Mouse (Mus musculus): ENCODE results near the gene Cercam. TPM values are rescaled to one million over a fixed set of nuclear protein-coding genes. Genes with fewer than 3 reads are reported as not detected.

The Cercam gene
- polyA plus RNA-seq, 1 experiment from 2014 or later: 14.1 TPM

DNA sequence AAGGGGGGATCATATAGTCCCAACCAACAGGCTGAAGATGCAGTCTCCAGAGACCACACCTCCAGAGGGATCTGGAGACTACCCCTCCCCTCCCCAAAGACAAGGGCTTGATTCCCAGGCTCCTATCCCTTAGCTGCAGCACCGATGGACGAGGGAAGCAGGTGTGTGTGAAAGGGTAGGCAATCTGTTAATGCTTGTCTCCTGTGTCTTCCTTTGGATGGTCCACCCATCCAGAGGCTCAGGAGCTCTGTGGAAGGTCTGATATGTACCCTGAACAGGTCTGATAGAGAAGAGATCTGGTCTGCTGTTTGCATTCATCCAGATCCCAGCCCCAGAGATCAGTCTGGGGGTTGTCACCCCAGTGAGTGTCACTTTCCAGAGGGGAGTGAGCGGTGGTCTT, 22.1 kb upstream of the Cercam start:
- no peak for ATAC-seq (replicated peaks; ENCODE audit: low FRiP score)
- H3K4me3 ChIP-seq (ENCODE audit: low read depth, low read length): no peak overlapping the region
- H3K36me3 ChIP-seq (ENCODE audit: control insufficient read depth, insufficient read depth, low read length): no peaks in the 10 kb centered on the region
- WGBS: 25% methylated on average over 3 of the region's 3 CpGs
- no peak overlapping the region for H3K27ac ChIP-seq (ENCODE audit: low read depth, low read length)
- peaks cover 57% of the 10 kb centered on the region for H3K27me3 ChIP-seq (ENCODE audit: control insufficient read depth, insufficient read depth, low read length)
- no peak overlapping the region for H3K9ac ChIP-seq (ENCODE audit: low read length)
- H3K4me1 ChIP-seq (replicated peaks; ENCODE audit: control insufficient read depth, insufficient read depth, low read length): peaks cover 12% of the 10 kb centered on the region
- no peaks in the 10 kb centered on the region for H3K9me3 ChIP-seq (ENCODE audit: control insufficient read depth, low read length)
- H3K4me2 ChIP-seq (ENCODE audit: low read depth, low read length, severe bottlenecking): peak overlapping the region; percentile 3; the same call in 1 of the 2 replicates
- DNase-seq (ENCODE audit: low spot score): no peak

DNA sequence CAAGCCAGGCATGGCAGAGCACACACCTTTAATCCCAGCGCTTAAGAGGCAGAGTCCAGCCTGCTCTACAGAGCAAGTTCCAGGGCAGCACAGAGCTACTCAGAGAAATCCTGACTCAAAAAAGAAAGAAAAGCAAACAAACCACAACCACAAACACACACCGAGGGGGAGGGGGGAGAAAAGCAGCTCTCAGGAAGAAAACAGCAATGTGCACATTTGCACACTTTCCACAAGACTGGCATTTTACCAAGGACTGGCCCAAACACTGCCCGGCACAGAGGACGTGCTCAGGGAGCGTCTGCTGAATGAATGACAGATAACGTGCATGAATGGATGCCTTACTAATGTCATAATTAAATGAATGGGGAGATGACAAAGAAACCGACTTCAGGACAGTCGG, 19.9 kb upstream of the Cercam start:
- no peak overlapping the region for H3K4me2 ChIP-seq (ENCODE audit: low read depth, low read length, severe bottlenecking)
- H3K36me3 ChIP-seq (ENCODE audit: control insufficient read depth, insufficient read depth, low read length): no peaks in the 10 kb centered on the region
- H3K9ac ChIP-seq (ENCODE audit: low read length): no peak overlapping the region
- no peak for DNase-seq (ENCODE audit: low spot score)
- no peak overlapping the region for H3K4me3 ChIP-seq (ENCODE audit: low read depth, low read length)
- peaks cover 12% of the 10 kb centered on the region for H3K4me1 ChIP-seq (replicated peaks; ENCODE audit: control insufficient read depth, insufficient read depth, low read length)
- no peaks in the 10 kb centered on the region for H3K9me3 ChIP-seq (ENCODE audit: control insufficient read depth, low read length)
- WGBS: 73% methylated on average over 8 of the region's 8 CpGs
- no peak overlapping the region for H3K27ac ChIP-seq (ENCODE audit: low read depth, low read length)
- ATAC-seq (replicated peaks; ENCODE audit: low FRiP score): no peak
- H3K27me3 ChIP-seq (ENCODE audit: control insufficient read depth, insufficient read depth, low read length): peaks cover 45% of the 10 kb centered on the region

DNA sequence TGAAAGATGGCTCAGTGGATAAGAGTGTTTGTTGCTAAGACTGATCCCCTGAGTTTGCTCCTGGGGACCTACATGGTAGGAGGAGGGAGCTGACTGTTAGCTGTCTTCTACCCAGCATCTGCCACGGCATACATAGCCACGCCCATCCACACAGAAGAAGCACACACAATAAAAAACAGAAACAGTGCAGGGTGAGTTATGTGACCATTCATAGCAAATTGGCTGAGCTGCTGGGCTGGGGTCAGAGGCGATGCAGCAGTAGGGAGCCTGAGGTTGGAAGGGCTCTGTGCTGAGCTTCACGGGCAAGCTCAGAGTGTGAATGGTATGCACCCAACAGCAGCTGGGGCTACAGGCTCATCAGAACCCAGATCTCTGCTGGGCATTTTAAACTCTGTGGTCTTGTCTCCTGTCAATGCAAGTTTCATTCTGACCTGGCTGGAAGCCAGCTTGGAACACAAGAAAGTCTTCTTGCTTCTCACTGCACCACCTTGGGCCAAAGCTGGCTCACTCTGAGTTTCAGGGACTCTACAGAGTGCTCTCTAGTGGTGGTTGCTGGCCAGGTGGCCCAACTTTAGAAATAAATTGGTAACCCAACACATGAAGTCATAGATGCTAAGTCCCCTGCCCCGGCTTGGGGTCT, 19.0 kb upstream of the Cercam start:
- Histone ChIP-seq H3K9me3 (ENCODE audit: control insufficient read depth, low read length) (no peaks in the 10 kb centered on the region), H3K4me2 (ENCODE audit: low read depth, low read length, severe bottlenecking) (no peak overlapping the region), H3K9ac (ENCODE audit: low read length) (no peak overlapping the region), H3K4me3 (ENCODE audit: low read depth, low read length) (no peak overlapping the region), H3K27ac (ENCODE audit: low read depth, low read length) (no peak overlapping the region), H3K4me1 (replicated peaks; ENCODE audit: control insufficient read depth, insufficient read depth, low read length) (peaks cover 12% of the 10 kb centered on the region), H3K36me3 (ENCODE audit: control insufficient read depth, insufficient read depth, low read length) (no peaks in the 10 kb centered on the region), H3K27me3 (ENCODE audit: control insufficient read depth, insufficient read depth, low read length) (peaks cover 36% of the 10 kb centered on the region)
- DNase-seq (ENCODE audit: low spot score) (no peak), ATAC-seq (replicated peaks; ENCODE audit: low FRiP score) (no peak)
- WGBS: 60% methylated on average over 5 of the region's 5 CpGs

DNA sequence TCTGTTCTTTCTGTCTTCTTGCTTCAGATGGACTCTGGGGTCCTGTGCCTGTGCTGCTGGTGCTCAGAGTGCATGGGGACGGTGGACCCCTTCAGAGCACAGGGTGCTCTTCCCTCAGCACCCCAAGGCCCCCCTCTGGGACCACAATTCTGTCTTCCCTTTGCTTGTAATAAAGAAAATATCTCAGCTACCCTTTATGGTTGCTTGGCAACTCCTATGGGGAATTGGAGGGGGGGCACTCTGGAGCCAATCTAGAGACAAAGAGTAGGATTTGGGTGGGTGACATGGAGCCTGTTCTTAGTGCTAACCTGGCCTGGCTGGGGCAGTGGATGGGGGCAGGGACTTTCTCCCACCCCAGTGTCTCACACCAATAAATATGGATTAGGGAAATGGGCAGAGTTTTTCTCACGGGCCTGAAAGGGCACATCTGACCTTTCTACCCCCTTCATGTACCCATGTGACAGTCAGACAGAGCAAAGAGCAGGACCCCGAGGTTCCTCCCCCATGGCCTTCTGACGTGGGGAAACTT, 15.9 kb upstream of the Cercam start:
- peaks cover 8% of the 10 kb centered on the region; the same call in 1 of the 2 replicates for H3K4me1 ChIP-seq (replicated peaks; ENCODE audit: control insufficient read depth, insufficient read depth, low read length)
- no peaks in the 10 kb centered on the region for H3K36me3 ChIP-seq (ENCODE audit: control insufficient read depth, insufficient read depth, low read length)
- H3K9me3 ChIP-seq (ENCODE audit: control insufficient read depth, low read length): no peaks in the 10 kb centered on the region
- H3K4me2 ChIP-seq (ENCODE audit: low read depth, low read length, severe bottlenecking): no peak overlapping the region
- ATAC-seq (replicated peaks; ENCODE audit: low FRiP score): no peak
- H3K27ac ChIP-seq (ENCODE audit: low read depth, low read length): no peak overlapping the region
- H3K4me3 ChIP-seq (ENCODE audit: low read depth, low read length): no peak overlapping the region
- no peak overlapping the region for H3K9ac ChIP-seq (ENCODE audit: low read length)
- DNase-seq (ENCODE audit: low spot score): no peak
- 40% methylated on average over 4 of the region's 4 CpGs for WGBS
- peaks cover 15% of the 10 kb centered on the region for H3K27me3 ChIP-seq (ENCODE audit: control insufficient read depth, insufficient read depth, low read length)

DNA sequence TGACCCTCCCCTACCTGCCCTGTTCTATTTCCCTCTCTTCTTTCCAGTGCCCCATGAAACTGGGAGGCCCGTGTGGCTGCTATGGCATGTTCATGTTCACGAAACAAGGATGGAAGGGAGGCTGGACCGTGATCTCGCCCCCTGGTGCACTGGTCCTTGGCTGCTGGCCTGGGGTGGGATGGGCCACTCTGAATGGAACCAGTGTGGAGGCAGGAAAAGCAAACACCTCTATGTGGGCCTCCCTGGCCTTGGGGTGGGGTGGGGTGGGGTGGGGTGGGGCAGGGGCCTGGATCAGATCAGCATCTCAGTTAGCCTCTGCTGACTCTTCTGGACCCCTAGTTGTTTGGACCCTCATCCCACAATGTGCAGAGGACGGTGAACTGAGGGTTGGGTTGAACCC, 15.2 kb upstream of the Cercam start:
- Histone ChIP-seq H3K27me3 (ENCODE audit: control insufficient read depth, insufficient read depth, low read length) (peaks cover 13% of the 10 kb centered on the region), H3K27ac (ENCODE audit: low read depth, low read length) (no peak overlapping the region), H3K4me3 (ENCODE audit: low read depth, low read length) (no peak overlapping the region), H3K4me1 (replicated peaks; ENCODE audit: control insufficient read depth, insufficient read depth, low read length) (peaks cover 8% of the 10 kb centered on the region; the same call in 1 of the 2 replicates), H3K9ac (ENCODE audit: low read length) (no peak overlapping the region), H3K9me3 (ENCODE audit: control insufficient read depth, low read length) (no peaks in the 10 kb centered on the region), H3K4me2 (ENCODE audit: low read depth, low read length, severe bottlenecking) (no peak overlapping the region), H3K36me3 (ENCODE audit: control insufficient read depth, insufficient read depth, low read length) (no peaks in the 10 kb centered on the region)
- 79% methylated on average over 5 of the region's 5 CpGs for WGBS
- no peak for DNase-seq (ENCODE audit: low spot score)
- ATAC-seq (replicated peaks; ENCODE audit: low FRiP score): no peak

DNA sequence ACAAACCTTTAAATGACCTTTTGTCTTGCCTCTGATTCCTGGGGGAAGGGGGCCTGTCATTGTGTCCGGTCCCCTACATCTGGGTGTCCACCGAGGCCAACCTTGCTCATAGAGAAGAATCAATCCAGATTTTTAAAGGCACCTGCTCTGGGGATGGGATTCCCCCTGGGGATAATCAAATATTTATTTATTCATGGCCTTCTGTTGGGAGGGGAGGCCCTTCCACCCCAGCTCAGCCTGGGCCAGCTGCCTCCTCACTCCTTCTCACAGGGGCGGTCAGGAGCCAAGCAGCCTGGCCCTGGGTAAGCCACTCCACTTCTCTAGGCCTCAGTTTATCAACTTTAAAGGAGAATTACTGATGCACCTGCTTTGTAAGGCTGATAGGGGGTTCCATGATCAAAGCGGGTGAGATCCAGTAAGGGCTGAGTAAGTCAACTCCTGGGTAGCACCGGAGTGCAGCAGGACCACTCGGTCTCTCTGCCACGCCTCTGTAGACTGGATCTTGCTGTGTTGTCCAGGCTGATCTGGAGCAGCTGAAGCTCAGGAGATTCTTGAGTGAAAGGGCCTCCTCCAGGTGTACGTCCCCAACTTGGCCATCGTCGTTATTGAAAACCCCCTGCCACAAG, 13.3 kb upstream of the Cercam start:
- no peaks in the 10 kb centered on the region for H3K9me3 ChIP-seq (ENCODE audit: control insufficient read depth, low read length)
- no peak overlapping the region for H3K4me2 ChIP-seq (ENCODE audit: low read depth, low read length, severe bottlenecking)
- no peaks in the 10 kb centered on the region for H3K36me3 ChIP-seq (ENCODE audit: control insufficient read depth, insufficient read depth, low read length)
- no peak overlapping the region for H3K9ac ChIP-seq (ENCODE audit: low read length)
- no peak overlapping the region for H3K27ac ChIP-seq (ENCODE audit: low read depth, low read length)
- H3K4me1 ChIP-seq (replicated peaks; ENCODE audit: control insufficient read depth, insufficient read depth, low read length): peaks cover 8% of the 10 kb centered on the region; the same call in 1 of the 2 replicates
- DNase-seq (ENCODE audit: low spot score): no peak
- no peak for ATAC-seq (replicated peaks; ENCODE audit: low FRiP score)
- no peak overlapping the region for H3K4me3 ChIP-seq (ENCODE audit: low read depth, low read length)
- H3K27me3 ChIP-seq (ENCODE audit: control insufficient read depth, insufficient read depth, low read length): peaks cover 8% of the 10 kb centered on the region
- 71% methylated on average over 10 of the region's 10 CpGs for WGBS

DNA sequence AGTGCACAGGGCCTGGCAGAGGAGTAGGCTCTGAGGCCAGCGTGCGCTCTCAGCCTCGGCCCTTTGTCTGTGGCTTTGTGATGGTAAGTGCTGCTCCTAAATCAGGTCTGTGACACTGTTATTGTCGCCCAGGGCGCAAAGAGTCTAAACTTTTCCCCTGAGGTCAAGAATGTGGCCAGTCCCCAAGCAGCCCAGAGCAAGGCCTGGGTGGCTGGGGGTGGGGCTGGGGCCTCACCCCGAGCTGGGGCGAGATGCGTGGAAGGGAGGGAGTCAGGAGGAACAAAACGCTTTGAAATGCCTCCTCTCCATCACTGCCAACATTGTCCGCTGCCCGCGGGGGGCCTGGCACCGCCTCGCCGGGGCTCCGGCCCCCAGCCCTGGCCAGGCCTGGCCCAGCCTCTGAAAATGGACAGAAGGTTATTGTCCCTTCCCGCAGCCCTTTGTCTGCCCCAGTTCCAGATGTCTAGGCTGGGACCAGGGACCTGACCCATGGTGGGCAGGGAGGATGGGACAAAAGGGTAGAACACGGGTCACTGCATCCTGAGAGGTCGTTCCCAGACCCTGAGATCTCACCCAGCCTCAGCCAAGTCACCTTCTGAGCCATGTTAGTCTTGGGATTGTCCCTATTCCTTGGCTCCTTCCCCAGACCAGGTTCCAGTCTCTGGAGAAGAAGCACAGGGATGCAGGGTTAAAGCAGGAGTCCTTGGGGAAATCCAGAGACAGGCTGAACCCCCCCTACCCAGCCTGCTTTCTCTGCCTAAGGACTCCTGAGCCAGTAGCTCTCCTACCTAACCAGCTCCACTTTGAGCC, 12.3 kb upstream of the Cercam start:
- H3K4me2 ChIP-seq (ENCODE audit: low read depth, low read length, severe bottlenecking): no peak overlapping the region
- peaks cover 8% of the 10 kb centered on the region for H3K27me3 ChIP-seq (ENCODE audit: control insufficient read depth, insufficient read depth, low read length)
- H3K9me3 ChIP-seq (ENCODE audit: control insufficient read depth, low read length): no peaks in the 10 kb centered on the region
- DNase-seq (ENCODE audit: low spot score) (no peak), ATAC-seq (replicated peaks; ENCODE audit: low FRiP score) (no peak; the same call in 1 of the 2 replicates)
- peaks cover 8% of the 10 kb centered on the region; the same call in 1 of the 2 replicates for H3K4me1 ChIP-seq (replicated peaks; ENCODE audit: control insufficient read depth, insufficient read depth, low read length)
- H3K4me3 ChIP-seq (ENCODE audit: low read depth, low read length): no peak overlapping the region
- no peak overlapping the region for H3K27ac ChIP-seq (ENCODE audit: low read depth, low read length)
- H3K9ac ChIP-seq (ENCODE audit: low read length): peak overlapping the region; percentile 23; the same call in 1 of the 2 replicates
- H3K36me3 ChIP-seq (ENCODE audit: control insufficient read depth, insufficient read depth, low read length): no peaks in the 10 kb centered on the region
- WGBS: 7% methylated on average over 19 of the region's 19 CpGs

DNA sequence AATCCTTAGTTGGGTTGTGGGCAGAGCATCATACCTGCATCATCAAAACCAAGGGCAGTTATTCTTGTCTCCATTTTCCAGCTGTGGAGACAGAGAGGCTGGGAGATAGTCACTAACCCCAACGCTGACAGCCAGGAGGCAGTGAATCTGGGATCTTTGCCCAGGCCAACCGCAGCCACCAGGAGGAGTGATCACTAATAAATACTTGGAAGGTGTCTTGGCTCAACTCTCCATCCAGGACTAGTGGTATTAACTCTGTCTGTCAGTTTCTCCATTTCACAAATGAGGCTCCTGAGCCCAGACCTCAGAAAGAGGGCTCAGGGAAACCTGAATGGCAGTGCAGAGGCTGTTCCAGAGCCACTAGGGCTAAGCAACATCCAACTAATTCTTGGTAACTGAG, 11.6 kb upstream of the Cercam start:
- H3K4me3 ChIP-seq (ENCODE audit: low read depth, low read length): no peak overlapping the region
- no peak for ATAC-seq (replicated peaks; ENCODE audit: low FRiP score)
- DNase-seq (ENCODE audit: low spot score): peak; percentile 39
- peaks cover 8% of the 10 kb centered on the region for H3K27me3 ChIP-seq (ENCODE audit: control insufficient read depth, insufficient read depth, low read length)
- no peak overlapping the region for H3K9ac ChIP-seq (ENCODE audit: low read length)
- H3K27ac ChIP-seq (ENCODE audit: low read depth, low read length): no peak overlapping the region
- H3K9me3 ChIP-seq (ENCODE audit: control insufficient read depth, low read length): no peaks in the 10 kb centered on the region
- no peak overlapping the region for H3K4me2 ChIP-seq (ENCODE audit: low read depth, low read length, severe bottlenecking)
- no peaks in the 10 kb centered on the region for H3K36me3 ChIP-seq (ENCODE audit: control insufficient read depth, insufficient read depth, low read length)
- peaks cover 8% of the 10 kb centered on the region; the same call in 1 of the 2 replicates for H3K4me1 ChIP-seq (replicated peaks; ENCODE audit: control insufficient read depth, insufficient read depth, low read length)
- WGBS: 52% methylated on average over 2 of the region's 2 CpGs

All from forebrain, embryonic 11.5 days (tissue).